Mouse (Mus musculus) adipocyte (in vitro differentiated cells): Measurements from ENCODE around the gene Phf2.
"Not testable (repeated sequence)": the region's sequence is repeated elsewhere in the genome, so short reads cannot be mapped to it uniquely, and the experiment has no call there.

Experiments used
- DNase-seq: peaks from one replicate; pipeline ENCODE4 v3.0.0-alpha.2; 2016; ENCODE audit warnings: low spot score

Phf2 gene

GRCm38 (mm10) chr13:48857246-48857932 lies 13.5 kb downstream of the Phf2 start:
- peak; percentile 90 for DNase-seq

DNA sequence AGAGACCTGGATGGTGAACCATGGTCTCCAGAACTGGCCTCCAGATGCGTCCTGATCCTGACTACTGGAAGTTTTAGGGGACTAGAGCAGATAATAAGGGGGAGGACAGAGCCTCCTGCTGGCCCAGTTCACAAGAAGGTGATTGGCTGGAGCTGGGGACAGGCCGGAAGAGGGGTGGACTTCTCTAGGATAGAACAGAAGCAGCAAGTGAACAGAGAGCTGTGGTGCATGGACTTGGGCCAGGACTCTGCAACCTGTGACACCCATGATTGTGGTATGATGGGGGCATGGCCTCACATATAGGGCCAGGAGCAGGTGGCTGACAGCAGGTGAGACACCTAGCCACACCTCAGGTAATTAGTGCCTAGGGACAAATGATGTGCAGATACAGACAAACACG lies 17.0 kb downstream of the Phf2 start:
- DNase-seq, result no peak

DNA sequence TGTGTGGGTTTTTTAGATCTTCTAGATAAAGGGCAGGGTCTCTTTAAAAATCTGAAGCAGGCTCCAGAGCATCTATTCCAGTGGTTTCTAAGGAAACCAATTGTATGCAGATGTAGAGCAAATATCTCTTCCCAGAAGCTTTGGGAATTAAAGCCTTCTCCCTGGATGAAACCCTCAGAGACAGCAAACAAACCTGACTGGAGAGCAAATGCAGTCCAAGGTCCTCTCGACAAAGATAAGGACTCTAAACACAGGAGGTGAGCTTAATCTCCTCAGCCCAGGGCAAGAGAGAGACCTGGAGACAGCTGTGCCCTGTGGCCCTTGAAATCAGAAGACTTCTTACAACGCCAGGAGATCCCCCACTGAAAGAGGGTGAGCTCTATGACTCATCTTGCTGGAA lies 17.4 kb downstream of the Phf2 start:
- no peak for DNase-seq

DNA sequence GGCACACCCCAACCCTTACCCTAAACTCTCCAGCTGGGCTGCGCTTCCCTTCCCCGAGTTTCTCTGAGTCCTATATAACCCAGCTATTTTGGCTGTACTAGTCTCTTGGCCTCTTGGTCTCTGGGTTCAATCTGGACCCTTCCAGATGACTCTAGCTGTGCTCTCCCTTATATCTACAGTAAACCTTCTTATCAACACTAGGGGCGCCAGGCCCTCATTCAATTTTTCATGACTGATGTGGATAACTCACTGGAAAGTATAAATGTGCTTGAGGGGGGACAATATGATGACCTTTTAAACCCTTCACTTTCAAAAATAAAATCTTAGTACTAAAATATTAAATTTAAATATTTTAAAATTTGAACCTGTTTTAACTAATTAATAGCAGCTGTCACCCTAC lies 18.1 kb downstream of the Phf2 start:
- DNase-seq, result no peak

DNA sequence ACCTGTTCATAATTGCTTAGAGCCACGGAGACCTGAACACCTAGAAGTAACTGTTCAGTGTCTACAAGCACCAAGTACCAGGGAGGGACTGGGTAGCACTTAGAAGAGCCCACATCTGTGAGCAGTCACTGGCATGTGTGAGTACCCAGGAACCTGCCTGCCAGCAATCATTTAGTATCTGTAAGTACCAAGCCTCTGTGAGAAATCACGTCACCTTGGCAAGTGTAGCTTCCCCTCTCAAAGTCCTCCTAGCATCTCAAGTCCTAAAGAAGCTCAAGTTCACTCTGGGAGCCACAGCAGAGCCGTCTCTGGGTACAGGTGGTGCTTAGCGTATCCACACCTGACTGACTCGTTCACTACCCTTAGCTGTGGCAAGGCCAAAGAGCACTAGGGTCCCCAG lies 19.2 kb downstream of the Phf2 start:
- DNase-seq, result no peak

GRCm38 (mm10) chr13:48850771-48851170 lies 20.1 kb downstream of the Phf2 start:
- no peak for DNase-seq

DNA sequence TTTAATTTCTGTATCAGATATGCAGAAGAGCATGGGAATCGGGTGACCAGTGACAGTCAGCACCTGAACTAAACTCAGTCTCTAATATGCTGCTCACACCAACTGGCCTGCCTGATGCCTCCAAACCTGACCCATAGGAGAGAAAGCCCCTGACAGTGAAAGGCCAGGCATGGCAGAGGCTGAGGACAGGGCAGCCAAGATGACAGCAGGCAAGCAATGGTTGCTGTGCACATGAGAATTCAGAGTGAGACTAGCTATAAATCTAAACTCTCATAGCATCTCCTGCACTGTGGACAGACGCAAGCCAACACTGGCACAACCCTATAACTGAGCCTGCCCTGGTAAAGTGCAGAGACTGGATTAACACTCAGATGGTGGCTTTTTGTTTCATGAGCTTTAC lies 20.6 kb downstream of the Phf2 start:
- DNase-seq, result no peak

DNA sequence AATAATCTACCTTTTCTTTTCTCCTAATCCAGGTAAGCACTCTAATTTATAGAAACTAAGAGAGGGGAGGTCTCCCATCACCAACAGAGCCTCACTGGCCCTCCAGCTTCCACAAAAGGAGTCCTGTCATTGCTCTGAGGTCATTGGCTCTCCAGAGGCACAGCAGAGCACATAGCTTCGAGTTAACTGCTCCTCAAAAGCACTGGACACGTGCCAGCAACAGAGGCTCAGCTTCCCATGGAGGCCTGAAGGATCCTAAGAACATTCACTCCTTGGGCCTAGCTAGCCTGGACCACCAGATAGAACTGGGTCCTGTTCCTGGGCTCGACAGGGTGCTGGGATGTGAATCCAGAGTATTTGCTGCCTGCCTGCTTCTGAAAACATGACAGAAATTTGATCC lies 21.8 kb downstream of the Phf2 start:
- peak; percentile 54 for DNase-seq

- no peak for DNase-seq
Measured at GRCm38 (mm10) chr13:48845308-48845707, 25.6 kb downstream of the Phf2 start.

- no peak for DNase-seq
Measured at GRCm38 (mm10) chr13:48843530-48843929, 27.4 kb downstream of the Phf2 start.

GRCm38 (mm10) chr13:48841905-48842592 lies 28.9 kb downstream of the Phf2 start:
- peak; percentile 32 for DNase-seq

- DNase-seq, result no peak
Measured at GRCm38 (mm10) chr13:48838284-48838683, 32.6 kb downstream of the Phf2 start.

DNA sequence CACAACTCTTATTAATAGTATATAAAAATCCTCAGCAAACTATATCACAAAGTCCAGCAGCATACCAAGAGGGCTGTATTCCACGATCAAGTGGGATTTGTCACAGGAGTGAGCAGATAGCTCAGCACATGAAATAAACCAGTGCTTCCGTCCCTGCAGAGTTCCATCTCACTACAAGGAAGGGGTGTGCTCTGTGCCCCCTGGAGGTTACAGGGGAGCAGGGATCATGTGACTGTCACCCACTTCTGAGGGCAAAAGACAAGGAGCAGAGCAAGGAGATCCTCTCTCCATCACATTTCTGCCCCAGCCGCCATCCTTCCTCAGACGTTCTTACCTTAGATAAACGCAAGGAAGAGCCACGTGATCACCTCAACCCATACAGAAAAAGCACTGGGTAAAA lies 33.4 kb downstream of the Phf2 start:
- DNase-seq, result no peak

- DNase-seq, result no peak
Measured at GRCm38 (mm10) chr13:48830528-48831250, 40.2 kb downstream of the Phf2 start.

- DNase-seq, result no peak
Measured at GRCm38 (mm10) chr13:48829780-48830179, 41.1 kb downstream of the Phf2 start.

GRCm38 (mm10) chr13:48822871-48823270 lies 48.0 kb downstream of the Phf2 start:
- DNase-seq, result no peak

DNA sequence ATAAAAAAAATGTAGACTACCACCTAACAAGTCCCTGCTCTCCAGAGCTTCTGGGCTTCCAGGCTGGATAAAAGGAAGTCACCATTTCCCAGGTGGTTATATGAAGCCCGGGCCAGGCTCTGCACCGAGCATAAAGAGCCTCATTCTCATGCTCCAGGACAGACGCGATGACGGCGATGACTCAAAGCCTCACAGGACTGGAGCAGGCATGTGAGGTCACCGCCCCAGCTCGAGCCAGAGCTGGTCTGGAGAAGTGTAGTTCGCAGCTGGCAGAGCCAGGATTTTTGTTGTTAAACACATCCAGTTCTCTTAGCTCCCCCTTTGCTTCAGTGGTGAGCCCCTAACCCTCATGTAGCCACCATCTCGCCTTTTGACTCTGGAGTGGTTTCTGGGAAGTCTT lies 48.6 kb downstream of the Phf2 start:
- no peak for DNase-seq

GRCm38 (mm10) chr13:48819131-48819530 lies 51.8 kb downstream of the Phf2 start:
- DNase-seq, result no peak

- no peak for DNase-seq
Measured at GRCm38 (mm10) chr13:48814406-48814805, 56.5 kb downstream of the Phf2 start.

- no peak for DNase-seq
Measured at GRCm38 (mm10) chr13:48810991-48811390, 59.9 kb downstream of the Phf2 start.

- DNase-seq, result no peak
Measured at GRCm38 (mm10) chr13:48810274-48810823, 60.6 kb downstream of the Phf2 start.

DNA sequence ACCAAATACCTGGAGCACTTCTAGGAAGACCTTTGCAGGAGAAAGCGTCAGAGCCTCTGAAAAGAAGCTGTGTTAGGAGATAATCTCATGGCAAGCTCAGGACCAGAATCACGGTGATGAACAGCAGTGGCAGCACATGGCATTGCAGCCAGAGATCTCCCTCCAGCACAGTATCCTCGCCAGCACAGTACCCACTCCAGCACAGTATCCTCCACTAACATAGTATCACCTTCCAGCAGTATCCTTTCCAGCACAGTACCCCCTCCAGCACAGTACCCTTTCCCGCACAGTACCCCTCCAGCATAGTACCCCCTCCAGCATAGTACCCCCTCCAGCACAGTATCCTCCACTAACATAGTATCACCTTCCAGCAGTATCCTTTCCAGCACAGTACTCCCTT lies 61.3 kb downstream of the Phf2 start:
- not testable (repeated sequence) for DNase-seq

GRCm38 (mm10) chr13:48807481-48808031 lies 63.4 kb downstream of the Phf2 start:
- DNase-seq, result peak; percentile 47
